Mouse (Mus musculus) erythroid progenitor cell, adult 5-6 weeks (primary cell): ENCODE results near the gene Cyp11a1. TPM values are rescaled to one million over a fixed set of nuclear protein-coding genes. Genes with fewer than 3 reads are reported as not detected.

ENCODE experiments used
- ATAC-seq: replicated peaks from 2 replicates; pipeline ENCODE4 v1.8.0; 2016; ENCODE audit warnings: moderate number of reproducible peaks, mild to moderate bottlenecking, moderate TSS enrichment, inconsistent platforms; ENCODE audit not compliant: poor library complexity, low FRiP score, severe bottlenecking
- total RNA-seq, 2 experiments: library from RNA; stranded (forward) in 1 of 2; stranded (reverse) in 1 of 2; fragments of 150-400 nt in 1 of 2; fragments of 186-747, 209-891 nt in 1 of 2; gene quantifications; 2 replicates each; pipeline versions ENCODE4 v1.2.3 to v1.2.4; 2015 to 2017; ENCODE audit warnings: low replicate concordance in 2 of 2

Cyp11a1 gene
- total RNA-seq, 2 experiments from 2014 or later: 5.0 TPM; not detected in 1

GRCm38 (mm10) chr9:58065532-58065931 lies 59.3 kb downstream of the Cyp11a1 start:
- ATAC-seq: no peak

GRCm38 (mm10) chr9:58065977-58066730 lies 59.9 kb downstream of the Cyp11a1 start:
- no peak for ATAC-seq

- ATAC-seq: no peak
Observed at GRCm38 (mm10) chr9:58066731-58067095, 60.5 kb downstream of the Cyp11a1 start.

GRCm38 (mm10) chr9:58067546-58067945 lies 61.3 kb downstream of the Cyp11a1 start:
- ATAC-seq: no peak

- ATAC-seq: no peak
Observed at GRCm38 (mm10) chr9:58074561-58074960, 68.3 kb downstream of the Cyp11a1 start.

Other genes with a start within 250 kb of the Cyp11a1 start
- gene Clk3, start 240.6 kb upstream of the Cyp11a1 start, total RNA-seq (2015; ENCODE audit: low replicate concordance): 237 and 278 TPM in 2 replicates
- 247 and 348 TPM in 2 replicates for gene Clk3, start 240.6 kb upstream of the Cyp11a1 start, total RNA-seq (2017; ENCODE audit: low replicate concordance)
- gene Arid3b, start 169.6 kb upstream of the Cyp11a1 start, total RNA-seq (2015; ENCODE audit: low replicate concordance): 7.1 and 8.3 TPM in 2 replicates
- 0.83 and 1.8 TPM in 2 replicates for gene Arid3b, start 169.6 kb upstream of the Cyp11a1 start, total RNA-seq (2017; ENCODE audit: low replicate concordance)
- gene Ubl7, start 95.4 kb upstream of the Cyp11a1 start, total RNA-seq (2015; ENCODE audit: low replicate concordance): 16.2 and 33.1 TPM in 2 replicates
- 13.8 and 15.0 TPM in 2 replicates for gene Ubl7, start 95.4 kb upstream of the Cyp11a1 start, total RNA-seq (2017; ENCODE audit: low replicate concordance)
- gene Sema7a, start 66.3 kb upstream of the Cyp11a1 start, total RNA-seq (2015; ENCODE audit: low replicate concordance): 0.42 TPM in 1 of 2 replicates, not detected in the other
- 0.64 TPM in 1 of 2 replicates, not detected in the other for gene Sema7a, start 66.3 kb upstream of the Cyp11a1 start, total RNA-seq (2017; ENCODE audit: low replicate concordance)
- gene Stra6, start 57.4 kb downstream of the Cyp11a1 start, total RNA-seq (2015; ENCODE audit: low replicate concordance): not detected in 2 replicates
- not detected in 2 replicates for gene Stra6, start 57.4 kb downstream of the Cyp11a1 start, total RNA-seq (2017; ENCODE audit: low replicate concordance)
- gene Ccdc33, start 112.4 kb downstream of the Cyp11a1 start, total RNA-seq (2015; ENCODE audit: low replicate concordance): not detected in 2 replicates
- gene Ccdc33, start 112.4 kb downstream of the Cyp11a1 start, total RNA-seq (2017; ENCODE audit: low replicate concordance): not detected in 2 replicates
- 0.72 TPM in 1 of 2 replicates, not detected in the other for gene Islr, start 197.9 kb downstream of the Cyp11a1 start, total RNA-seq (2015; ENCODE audit: low replicate concordance)
- 0.26 and 0.30 TPM in 2 replicates for gene Islr, start 197.9 kb downstream of the Cyp11a1 start, total RNA-seq (2017; ENCODE audit: low replicate concordance)
- gene Islr2, start 197.9 kb downstream of the Cyp11a1 start, total RNA-seq (2015; ENCODE audit: low replicate concordance): 0.42 TPM in 1 of 2 replicates, not detected in the other
- gene Islr2, start 197.9 kb downstream of the Cyp11a1 start, total RNA-seq (2017; ENCODE audit: low replicate concordance): 0.23 TPM in 1 of 2 replicates, not detected in the other
- 226 and 252 TPM in 2 replicates for gene Pml, start 243.4 kb downstream of the Cyp11a1 start, total RNA-seq (2015; ENCODE audit: low replicate concordance)
- 113 and 157 TPM in 2 replicates for gene Pml, start 243.4 kb downstream of the Cyp11a1 start, total RNA-seq (2017; ENCODE audit: low replicate concordance)
- gene Stoml1, start 246.8 kb downstream of the Cyp11a1 start, total RNA-seq (2015; ENCODE audit: low replicate concordance): 5.0 TPM in 1 of 2 replicates, not detected in the other
- gene Stoml1, start 246.8 kb downstream of the Cyp11a1 start, total RNA-seq (2017; ENCODE audit: low replicate concordance): 1.9 and 3.2 TPM in 2 replicates